8 mouse cellular contexts compared by ENCODE assay signal in genomic region chr2:147084366-147085071, GRCm38 (mm10). TPM values are rescaled to one million over a fixed set of nuclear protein-coding genes. Genes with fewer than 3 reads are reported as not detected.
DNase-seq lines count a peak whose midpoint lies in the region; ATAC-seq and TF ChIP-seq lines count a peak whose summit lies in the region.

No protein-coding gene starts in this region.

- no peak for TF ChIP-seq POLR2A in lung, adult 2 months (IDR thresholded peaks at IDR 0.05; ENCODE audit: borderline replicate concordance, extremely low read depth, low read depth, low read length)

- H3K9me3 ChIP-seq in forebrain, embryonic 14.5 days (replicated peaks; ENCODE audit: control insufficient read depth, low read length), result no peaks in the 10 kb centered on the region
- no peaks in the 10 kb centered on the region for H3K9me3 ChIP-seq in intestine, postnatal 0 days (ENCODE audit: control insufficient read depth)
- H3K9me3 ChIP-seq in midbrain, embryonic 15.5 days, result no peaks in the 10 kb centered on the region

- no peak overlapping the region; the same call in 1 of the 2 replicates for H3K9ac ChIP-seq in forebrain, embryonic 14.5 days (ENCODE audit: low read length)
- H3K9ac ChIP-seq in intestine, postnatal 0 days (ENCODE audit: low read depth, low read length), result no peak overlapping the region
- H3K9ac ChIP-seq in midbrain, embryonic 15.5 days, result no peak overlapping the region

- peak overlapping the region; percentile 43 for H3K4me2 ChIP-seq in forebrain, embryonic 14.5 days (ENCODE audit: low read length)
- H3K4me2 ChIP-seq in intestine, postnatal 0 days (replicated peaks; ENCODE audit: low read depth), result peak overlapping the region; percentile 85
- H3K4me2 ChIP-seq in midbrain, embryonic 15.5 days, result peak overlapping the region; percentile 47

- TF ChIP-seq CTCF in lung, adult 2 months (IDR thresholded peaks at IDR 0.05; ENCODE audit: insufficient read depth, low read length), result no peak
- no peak for TF ChIP-seq CTCF in intestine, postnatal 0 days (IDR thresholded peaks at IDR 0.05; ENCODE audit: low read depth)

- 2% methylated on average over 105 of the region's 106 CpGs for WGBS in lung, adult 2 months
- WGBS in forebrain, embryonic 14.5 days, result under 1% methylated on average over 90 of the region's 106 CpGs
- WGBS in intestine, postnatal 0 days, result 1% methylated on average over 71 of the region's 106 CpGs
- WGBS in midbrain, embryonic 15.5 days, result 1% methylated on average over 104 of the region's 106 CpGs

- H3K27ac ChIP-seq in forebrain, embryonic 14.5 days (ENCODE audit: low read depth, low read length), result peak overlapping the region; percentile 52; the same call in 1 of the 2 replicates
- no peak overlapping the region for H3K27ac ChIP-seq in intestine, postnatal 0 days (ENCODE audit: low read depth, low read length)
- H3K27ac ChIP-seq in midbrain, embryonic 15.5 days, result peak overlapping the region; percentile 56; the same call in 1 of the 2 replicates

- ATAC-seq in forebrain, embryonic 14.5 days, result peak; percentile 56
- peak; percentile 28; the same call in 1 of the 2 replicates for ATAC-seq in intestine, postnatal 0 days
- peak; percentile 59 for ATAC-seq in midbrain, embryonic 15.5 days (replicated peaks)

- peak overlapping the region; percentile 23 for H3K4me3 ChIP-seq in lung, adult 2 months (replicated peaks; ENCODE audit: extremely low read depth, low read depth, low read length)
- H3K4me3 ChIP-seq in forebrain, embryonic 14.5 days (ENCODE audit: low read depth, low read length), result peak overlapping the region; percentile 26
- H3K4me3 ChIP-seq in intestine, postnatal 0 days (ENCODE audit: low read depth, low read length), result peak overlapping the region; percentile 45
- H3K4me3 ChIP-seq in midbrain, embryonic 15.5 days, result peak overlapping the region; percentile 30

- H3K4me1 ChIP-seq in lung, adult 2 months (ENCODE audit: control insufficient read depth, insufficient read depth, low read length), result no peaks in the 10 kb centered on the region
- H3K4me1 ChIP-seq in forebrain, embryonic 14.5 days (ENCODE audit: control insufficient read depth, insufficient read depth, low read length), result peaks cover 4% of the 10 kb centered on the region; the same call in 1 of the 2 replicates
- H3K4me1 ChIP-seq in intestine, postnatal 0 days (replicated peaks; ENCODE audit: control insufficient read depth, insufficient read depth, low read length), result 0 out of 2 replicates have a peak, but pooled peaks cover 2% of the 10 kb centered on the region
- peaks cover 15% of the 10 kb centered on the region for H3K4me1 ChIP-seq in midbrain, embryonic 15.5 days

- no peaks in the 10 kb centered on the region for H3K36me3 ChIP-seq in forebrain, embryonic 14.5 days (ENCODE audit: control insufficient read depth, insufficient read depth, low read length)
- H3K36me3 ChIP-seq in intestine, postnatal 0 days (ENCODE audit: control insufficient read depth, insufficient read depth), result no peaks in the 10 kb centered on the region
- no peaks in the 10 kb centered on the region for H3K36me3 ChIP-seq in midbrain, embryonic 15.5 days (replicated peaks)

- peak; percentile 12 for DNase-seq in lung, adult 2 months
- DNase-seq in lung, postnatal 10 days, result no peak
- DNase-seq in adrenal gland, postnatal 10 days, result peak; percentile 11
- peak; percentile 16 for DNase-seq in forebrain, embryonic 14.5 days (ENCODE audit: low spot score)
- no peak for DNase-seq in urinary bladder, postnatal 14 days (ENCODE audit: low spot score)
- no peak for DNase-seq in layer of hippocampus, adult 11-12 months (ENCODE audit: low spot score)

- H3K27me3 ChIP-seq in forebrain, embryonic 14.5 days (replicated peaks; ENCODE audit: control insufficient read depth, insufficient read depth, low read length), result peaks cover 82% of the 10 kb centered on the region
- peaks cover 71% of the 10 kb centered on the region for H3K27me3 ChIP-seq in intestine, postnatal 0 days (replicated peaks; ENCODE audit: control insufficient read depth, insufficient read depth, low read length)
- peaks cover 71% of the 10 kb centered on the region for H3K27me3 ChIP-seq in midbrain, embryonic 15.5 days (replicated peaks)

RNA-seq across cellular contexts. Expression of gene Nkx2-4, which starts 0.7 kb away (rescaled TPM):
- polyA plus RNA-seq in lung, adult 2 months (2012; rRNA removed), result 0.06 TPM in 1 of 2 replicates, not detected in the other
- not detected for total RNA-seq in adrenal gland, postnatal 10 days (2021)
- polyA plus RNA-seq in forebrain, embryonic 14.5 days (2014; fragmentation: Nextera tagmentation; extraction: Ambion mirVana), result 0.87 and 1.3 TPM in 2 replicates
- not detected in 2 replicates for polyA plus RNA-seq in intestine, postnatal 0 days (2015; fragmentation: Nextera tagmentation; extraction: Ambion mirVana)
- 2.4 and 3.8 TPM in 2 replicates for polyA plus RNA-seq in midbrain, embryonic 15.5 days (2015; fragmentation: Nextera tagmentation; extraction: Ambion mirVana)

Comparison
In these comparisons a context has a peak if more than half of its experiments do, and no peak if none do; other contexts are left out.
1. DNase-seq: peak in lung, adult 2 months (single experiment), adrenal gland, postnatal 10 days (single experiment) and forebrain, embryonic 14.5 days (single experiment); none in lung, postnatal 10 days (single experiment), urinary bladder, postnatal 14 days (single experiment) and layer of hippocampus, adult 11-12 months (single experiment).
2. Peak in every context shown above with its lines, with median percentiles within 50 percentile points of each other: H3K4me3 ChIP-seq, ATAC-seq and H3K4me2 ChIP-seq.